Mouse (Mus musculus) fibroblast of lung, adult 2 months (primary cell): ENCODE results near the gene Srgap3.
A peak's percentile ranks its signal among the peaks of the same experiment; 100 is the strongest.
"Not testable (repeated sequence)": the region's sequence is repeated elsewhere in the genome, so short reads cannot be mapped to it uniquely, and the experiment has no call there.

Experiments used
- DNase-seq: peaks from one replicate; pipeline ENCODE4 v3.0.0-alpha.2; 2011; ENCODE audit warnings: low read depth

The Srgap3 gene

DNA sequence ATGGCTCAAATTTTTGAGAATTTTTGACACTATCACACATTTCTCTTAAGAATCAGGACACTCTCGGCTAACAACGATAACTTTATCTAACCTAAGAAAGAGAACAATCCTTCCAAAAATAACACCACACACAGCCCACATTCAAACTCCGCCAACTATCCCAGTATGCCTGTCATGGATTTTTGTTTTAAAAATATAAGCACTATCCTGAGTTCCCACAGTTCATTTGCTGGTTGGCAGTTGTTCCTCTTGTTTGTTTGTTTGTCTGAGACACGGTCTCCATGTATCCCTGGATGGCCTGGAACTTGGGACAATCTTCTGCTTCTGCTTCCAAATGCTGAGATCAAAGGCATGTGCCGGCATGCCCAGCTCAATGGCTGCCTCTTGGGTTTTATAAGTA is 205.3 kb downstream of the Srgap3 start:
- DNase-seq, result no peak

DNA sequence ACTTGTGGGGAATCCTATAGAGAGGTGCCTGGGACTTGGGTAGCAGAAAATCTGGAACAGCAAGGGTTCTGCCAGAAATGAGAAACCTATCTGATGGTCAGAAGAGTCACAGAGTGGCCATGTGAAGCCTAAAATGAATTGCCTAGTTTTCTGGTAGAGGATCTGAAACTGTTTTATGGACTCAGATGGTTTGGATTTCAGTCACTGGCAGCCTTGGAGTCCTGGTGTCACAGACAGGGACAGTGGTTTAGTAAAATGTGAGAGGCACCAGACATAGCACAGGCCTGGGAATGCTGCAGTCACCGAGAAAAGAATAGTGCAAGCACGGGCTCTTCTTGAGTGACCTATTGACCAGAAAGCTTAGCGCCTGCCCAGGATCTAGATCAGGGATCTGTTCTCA is 207.4 kb downstream of the Srgap3 start:
- no peak for DNase-seq

DNA sequence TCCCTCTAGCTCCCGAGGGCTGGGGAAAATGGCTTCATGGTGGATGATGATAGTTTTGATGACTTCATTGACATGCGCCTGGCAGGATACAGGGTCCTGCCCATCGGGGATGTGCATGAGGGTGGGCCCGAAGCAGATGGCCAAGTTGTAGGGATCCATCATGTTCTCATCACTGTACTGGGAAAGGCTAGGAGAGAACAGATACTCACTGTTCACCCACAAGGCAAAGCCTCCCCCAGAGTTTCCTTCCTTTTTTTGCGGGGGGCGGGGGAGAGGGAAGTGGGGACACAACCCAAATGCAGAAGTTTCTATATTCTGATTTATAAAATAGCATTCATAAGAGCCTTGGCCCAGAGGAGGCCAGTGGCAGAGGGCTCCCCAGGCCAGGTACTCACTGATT is 208.1 kb downstream of the Srgap3 start:
- DNase-seq, result no peak

DNA sequence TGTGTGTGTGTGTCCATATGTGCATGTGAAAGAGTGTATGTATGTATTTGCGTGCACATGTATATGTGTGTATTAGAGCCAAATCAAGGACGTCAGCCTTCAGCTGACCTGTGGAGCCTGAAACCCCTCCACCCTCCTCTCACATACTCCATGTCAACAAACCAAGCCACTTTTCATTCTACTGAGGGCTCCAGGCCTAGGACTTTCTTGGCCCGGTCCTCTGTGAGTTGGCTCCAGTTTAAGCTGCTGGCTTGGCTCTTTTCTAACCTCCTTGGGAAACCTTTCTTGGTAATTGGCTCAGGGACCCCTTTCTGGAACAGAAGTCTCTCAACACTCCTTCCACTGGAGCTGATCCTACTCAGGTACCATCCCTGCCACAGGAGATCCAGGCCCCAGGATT is 210.6 kb downstream of the Srgap3 start:
- no peak for DNase-seq

DNA sequence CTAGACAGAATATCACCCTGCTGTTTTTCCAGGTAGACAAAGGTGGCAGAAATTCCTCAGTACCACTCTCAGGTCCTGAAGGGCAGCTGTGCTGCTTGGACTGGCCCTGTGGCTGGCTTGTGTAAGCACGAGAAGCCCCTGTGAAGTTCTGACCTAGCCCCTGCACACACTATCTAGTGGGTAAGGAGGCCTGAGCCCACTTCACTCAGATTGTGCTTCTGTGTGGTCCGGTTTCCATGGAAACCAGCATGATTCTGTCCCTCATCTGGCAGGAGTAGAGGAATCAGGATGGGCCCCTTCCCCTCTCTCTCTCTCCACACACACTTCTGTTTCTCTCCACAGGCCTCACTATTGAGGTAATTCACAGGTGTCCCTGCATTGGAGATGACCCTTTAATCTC is 212.0 kb downstream of the Srgap3 start:
- DNase-seq, result no peak

DNA sequence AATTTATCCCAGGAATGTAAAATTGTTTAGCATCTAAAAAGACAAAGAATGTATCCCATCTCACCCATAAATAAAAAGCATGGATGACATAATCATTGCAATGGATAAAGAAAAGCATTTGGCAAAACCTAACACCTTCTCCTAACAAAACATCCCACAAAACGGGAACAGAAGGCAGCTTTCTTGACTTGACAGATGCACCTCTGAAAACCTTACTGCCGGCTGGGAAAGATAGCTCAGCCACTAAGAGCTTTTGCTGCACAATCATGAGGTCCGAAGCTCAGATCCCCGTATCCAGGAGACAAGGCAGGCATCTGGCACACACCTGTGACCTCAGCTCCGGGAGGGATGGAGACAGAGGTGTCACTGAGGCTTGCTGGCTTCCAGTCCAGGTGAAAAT is 213.1 kb downstream of the Srgap3 start:
- DNase-seq, result no peak

DNA sequence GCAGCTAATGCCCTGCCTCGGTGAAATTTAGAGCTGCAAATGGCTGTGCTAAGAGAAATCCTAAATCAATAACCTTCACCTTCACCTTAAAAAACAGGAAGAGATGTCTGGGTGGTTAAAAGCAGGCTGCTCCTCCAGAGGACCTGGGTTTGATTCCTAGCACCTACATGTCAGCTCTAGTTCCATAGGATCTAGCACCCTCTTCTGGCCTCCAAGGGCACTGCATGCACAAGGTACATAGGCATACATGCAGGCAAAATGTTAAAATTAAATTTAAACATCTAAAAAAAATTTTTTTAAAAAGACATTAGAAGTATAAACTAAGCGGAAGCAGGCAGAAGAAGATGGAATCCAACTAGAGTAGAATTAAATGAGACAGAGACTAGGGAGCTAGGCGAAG is 214.6 kb downstream of the Srgap3 start:
- DNase-seq, result no peak

DNA sequence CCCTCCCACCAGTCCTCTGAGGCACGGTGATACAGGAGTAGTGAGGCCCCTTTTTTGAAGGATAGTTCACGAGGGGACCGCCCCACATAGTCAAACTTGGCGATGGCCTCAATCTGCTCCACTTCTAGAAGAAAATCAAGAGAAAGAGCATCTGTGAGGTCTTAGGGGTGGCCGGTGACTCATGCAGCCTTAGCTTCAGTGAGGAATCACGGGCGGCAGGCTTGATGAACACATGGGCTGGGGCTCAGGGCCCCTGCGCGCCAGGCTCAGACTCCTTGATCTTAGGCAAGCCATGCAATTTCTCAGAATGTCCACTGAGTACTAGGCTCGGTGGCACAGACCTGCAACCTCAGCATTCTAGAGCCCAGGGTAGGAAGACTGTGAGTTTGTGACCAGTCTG is 215.7 kb downstream of the Srgap3 start:
- DNase-seq, result no peak

DNA sequence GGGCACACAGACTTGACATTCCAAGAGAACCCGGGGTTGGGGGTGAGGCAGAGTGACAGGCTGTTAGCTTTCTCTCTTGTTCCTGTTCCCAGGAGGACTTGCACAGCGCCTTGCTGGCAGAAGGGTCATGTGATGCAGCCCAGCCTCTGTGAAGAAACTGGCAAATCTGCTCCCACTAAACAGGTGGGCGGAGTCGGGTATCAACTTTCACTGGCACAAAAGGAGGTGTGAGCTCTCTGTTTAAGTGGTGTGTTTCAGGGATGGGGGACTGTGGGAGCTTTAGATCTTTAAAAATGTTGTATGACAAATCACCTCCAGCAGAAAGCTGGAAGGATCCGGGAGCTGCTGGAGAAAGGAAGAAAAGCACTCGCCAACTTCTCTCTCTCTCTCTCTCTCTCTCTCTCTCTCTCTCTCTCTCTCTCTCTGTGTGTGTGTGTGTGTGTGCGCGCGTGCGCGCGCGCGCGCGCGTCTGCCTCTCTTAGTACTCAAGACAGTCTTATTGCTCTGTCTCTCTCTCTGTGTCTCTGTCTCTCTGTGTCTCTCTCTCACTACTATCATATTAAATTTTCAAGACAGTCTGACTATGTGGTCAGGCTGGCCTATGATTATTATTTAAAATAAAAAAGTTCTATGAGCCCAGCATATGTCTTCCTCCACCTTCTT is 218.2 kb downstream of the Srgap3 start:
- DNase-seq, result peak; percentile 72

DNA sequence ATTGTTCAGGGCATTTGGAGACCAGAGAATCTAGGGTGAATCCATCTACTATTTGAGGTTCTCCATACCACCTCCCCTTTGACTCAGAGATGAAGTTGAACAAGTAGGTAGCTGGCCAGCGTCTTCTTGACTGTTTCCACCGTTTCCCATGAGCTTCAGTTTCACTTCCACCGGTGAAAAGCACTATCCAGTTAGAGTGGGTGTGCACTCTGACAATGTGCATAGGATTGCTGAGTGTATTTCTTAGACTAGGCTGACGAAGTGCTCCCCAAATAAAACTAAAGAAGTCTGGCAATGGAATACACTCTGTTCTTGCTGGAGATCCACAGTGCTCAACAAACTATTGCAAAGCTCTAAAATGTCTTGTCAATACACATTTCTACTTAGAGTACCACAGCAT is 221.6 kb downstream of the Srgap3 start:
- DNase-seq, result no peak

DNA sequence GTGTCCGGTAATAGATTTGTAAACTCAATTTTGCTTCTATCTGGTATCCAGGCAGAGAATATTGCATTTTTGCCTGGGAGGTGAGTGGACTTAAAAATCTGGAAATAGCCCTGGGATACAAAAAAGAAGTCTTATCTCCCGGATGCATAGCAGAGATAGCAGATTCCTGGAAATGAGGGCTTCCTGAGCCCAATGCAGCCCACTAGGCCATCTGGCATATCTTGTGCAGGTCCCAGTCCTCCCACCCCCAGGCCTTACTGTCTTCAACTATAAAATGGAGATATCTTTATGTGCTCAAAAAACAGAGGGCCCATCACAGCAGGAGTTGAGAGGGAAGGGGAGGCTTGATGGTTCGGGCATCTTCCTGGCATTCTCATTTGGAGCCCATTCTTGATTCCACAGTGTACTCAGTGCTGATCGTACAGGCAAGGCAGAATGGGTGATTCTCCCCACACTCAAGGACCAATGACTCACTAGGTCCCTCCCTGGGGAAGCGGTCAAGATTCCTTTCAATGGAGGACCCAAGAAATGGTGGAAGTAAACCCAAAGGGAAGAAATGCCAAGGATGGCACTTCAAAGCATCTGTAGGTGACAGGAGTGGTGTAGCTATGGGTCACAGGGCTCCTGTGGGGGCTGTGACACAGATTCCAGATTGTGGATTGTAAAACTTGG is 226.5 kb downstream of the Srgap3 start:
- DNase-seq, result no peak

DNA sequence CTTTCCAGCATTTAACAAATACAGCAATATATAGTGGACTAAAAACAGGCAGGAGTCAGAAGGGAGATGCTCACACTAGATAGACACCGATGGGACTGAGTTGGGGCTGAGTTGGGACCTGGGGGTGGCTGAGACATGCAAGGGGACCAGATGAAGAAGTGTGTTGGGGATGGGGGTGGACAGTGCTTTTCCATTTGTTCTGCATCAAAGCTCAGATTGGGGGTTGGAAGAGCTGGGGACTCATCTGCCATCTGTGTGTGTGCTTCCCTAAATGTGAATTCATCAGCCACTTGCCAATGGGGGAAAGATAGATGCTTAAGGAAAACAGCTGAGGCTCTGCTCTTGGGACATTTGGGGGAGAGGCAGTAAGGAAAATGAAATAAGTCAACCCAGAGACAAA is 227.1 kb downstream of the Srgap3 start:
- DNase-seq, result no peak

DNA sequence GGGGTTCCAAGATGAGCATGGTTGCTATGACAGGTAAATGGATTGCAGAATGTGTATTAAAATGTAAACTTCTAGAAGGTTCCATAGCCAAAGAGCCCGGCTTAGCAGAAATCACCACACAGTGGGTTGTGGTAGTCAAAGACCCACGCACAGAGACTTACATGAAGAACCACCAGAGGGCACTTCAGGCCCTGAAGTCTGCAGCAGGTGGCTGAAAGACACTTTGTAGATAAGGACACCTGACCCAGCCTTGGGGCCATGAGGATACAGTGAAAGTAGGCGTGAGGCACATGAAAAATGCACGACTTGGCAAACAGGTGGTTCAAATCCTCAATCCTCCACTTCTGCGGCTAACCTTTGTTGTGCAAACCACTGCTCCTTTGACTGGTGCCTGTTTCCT is 229.9 kb downstream of the Srgap3 start:
- DNase-seq, result no peak

DNA sequence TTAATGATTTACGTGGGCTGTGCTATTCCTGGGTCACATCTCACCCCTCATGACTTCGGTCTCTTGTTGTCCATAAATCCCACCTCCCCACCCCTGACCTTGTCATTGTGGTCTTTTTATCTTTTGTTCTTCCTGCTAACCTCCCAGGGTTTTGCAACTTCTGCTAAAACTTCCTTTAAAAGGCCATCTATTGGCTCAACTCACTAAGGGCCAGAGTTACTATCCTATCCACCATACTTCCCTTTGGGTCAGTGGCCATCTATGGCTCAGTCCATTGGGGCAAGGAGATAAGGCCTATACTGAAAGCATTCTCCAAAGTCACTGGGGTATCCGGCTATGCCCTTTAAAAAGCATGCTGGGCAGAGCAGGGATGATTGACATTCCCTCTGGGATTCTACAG is 233.1 kb downstream of the Srgap3 start:
- DNase-seq, result no peak

DNA sequence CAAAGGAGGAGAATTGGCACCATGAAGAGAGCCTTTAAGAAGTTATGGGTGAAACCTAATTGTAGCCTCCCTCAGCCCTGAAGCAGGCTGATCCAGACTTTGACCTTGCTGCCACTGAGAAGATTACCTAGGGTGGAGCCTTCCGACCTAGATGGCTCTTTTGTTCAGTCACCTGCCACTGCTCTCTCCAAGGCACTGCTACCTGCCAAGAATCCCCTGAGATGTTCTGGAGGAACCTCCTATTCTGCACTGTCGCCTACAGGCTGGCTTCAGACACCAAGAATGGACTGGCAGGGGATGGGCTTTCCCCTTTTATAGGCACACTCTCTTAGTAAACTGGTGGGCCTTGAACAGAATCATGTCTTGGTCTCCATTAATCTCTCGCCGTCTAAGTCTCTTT is 244.8 kb downstream of the Srgap3 start:
- not testable (repeated sequence) for DNase-seq

DNA sequence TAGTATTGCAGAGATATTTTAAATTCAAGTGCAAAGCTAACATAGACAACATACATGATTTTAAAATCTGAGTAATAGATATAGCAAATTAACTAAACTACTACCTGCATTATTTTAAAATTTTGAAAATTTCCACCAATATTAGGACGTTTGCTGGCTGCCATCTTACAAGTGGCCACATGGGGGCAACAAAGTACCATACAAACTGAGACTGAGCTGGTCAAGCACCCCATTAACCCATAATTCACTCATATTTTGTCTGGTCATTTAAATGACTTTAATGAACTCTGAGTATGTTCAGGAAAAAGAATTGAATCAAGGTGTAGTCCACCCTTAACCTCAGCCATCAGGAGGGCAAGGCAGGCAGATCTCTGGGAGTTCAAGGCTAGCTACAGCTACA is 246.7 kb downstream of the Srgap3 start:
- DNase-seq, result no peak

DNA sequence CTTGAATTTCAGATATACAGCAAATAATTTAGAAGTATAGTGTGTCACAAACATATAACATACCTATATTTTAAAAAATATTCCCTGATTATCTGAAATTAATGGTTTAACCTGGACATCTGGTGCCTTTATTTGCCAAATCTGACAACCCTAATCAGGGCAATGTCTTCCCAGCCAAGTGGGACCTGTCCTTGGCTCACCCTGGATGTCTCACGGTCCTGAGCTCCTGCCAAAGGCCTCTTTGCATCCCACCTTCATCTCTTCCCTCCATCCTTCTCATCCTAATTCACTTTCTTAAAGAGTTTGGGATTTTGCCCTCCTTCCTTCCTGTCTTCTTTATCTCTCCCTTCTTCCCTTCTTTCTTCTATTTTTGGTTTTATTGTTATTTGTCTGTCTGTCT is 248.0 kb downstream of the Srgap3 start:
- no peak for DNase-seq

DNA sequence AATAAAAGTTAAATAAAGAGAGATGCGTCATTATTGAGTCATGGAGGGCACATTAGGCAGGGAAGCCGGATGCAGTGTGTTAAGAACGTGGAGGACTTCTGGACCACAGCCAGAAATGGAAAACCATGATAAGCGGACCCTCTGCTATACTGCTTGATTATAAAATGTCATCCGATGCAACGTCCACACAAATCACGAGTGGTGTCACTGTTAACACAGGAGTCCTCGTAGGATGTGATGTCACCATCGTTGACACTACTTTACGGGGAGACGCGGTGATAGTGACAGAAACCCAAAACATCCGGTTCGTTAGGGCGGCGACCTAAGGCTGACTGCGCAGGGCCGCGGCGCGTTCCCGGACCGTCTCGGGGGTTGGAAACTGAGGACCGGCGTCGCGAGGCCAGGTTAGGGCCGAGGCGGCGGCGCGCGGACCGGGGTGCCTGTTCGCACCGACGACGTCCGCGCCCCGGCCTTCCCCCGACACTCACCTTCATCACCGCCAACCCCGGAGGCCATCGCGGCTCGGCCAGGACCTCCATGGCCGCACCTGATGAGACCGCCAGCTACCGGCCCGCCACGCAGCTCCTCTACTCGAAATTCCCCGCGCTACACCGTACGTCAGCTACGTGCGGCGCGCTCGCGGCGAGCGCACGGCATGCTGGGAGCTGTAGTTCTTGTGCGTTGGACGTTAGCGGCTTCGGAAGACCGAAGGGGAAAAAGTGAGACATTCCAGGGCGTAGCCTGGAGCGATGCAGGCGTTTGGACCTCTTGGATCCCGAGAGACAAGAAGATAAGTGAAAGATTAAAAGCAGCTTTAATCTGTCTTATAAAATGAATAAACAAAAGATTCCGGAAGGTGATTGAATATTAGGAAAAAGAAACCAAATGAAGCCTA is 250.8 kb downstream of the Srgap3 start, which contains the start of gene Rad18:
Gene Rad18, minus strand, starts transcription at position 631 of the 895 bp plus-strand sequence.
- DNase-seq, result peak; percentile 77

DNA sequence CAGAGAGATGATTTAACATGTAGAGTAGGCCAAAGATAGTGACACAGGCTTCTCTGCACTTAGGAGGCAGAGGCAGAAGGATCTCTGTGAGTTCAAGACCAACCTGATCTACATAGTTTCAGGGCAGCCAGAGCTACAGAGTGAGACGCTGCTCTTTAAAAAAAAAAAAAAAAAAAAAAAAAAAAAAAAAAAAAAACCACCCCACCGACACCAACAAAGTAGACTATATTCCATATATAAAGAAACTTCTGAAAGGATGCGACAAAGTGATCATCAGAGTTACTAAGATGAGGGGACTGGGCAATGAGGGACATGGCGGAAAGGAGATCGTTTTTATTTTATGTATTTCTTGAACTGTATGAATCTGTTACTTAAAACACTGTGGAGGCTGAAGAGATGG is 252.6 kb downstream of the Srgap3 start:
- DNase-seq, result no peak

DNA sequence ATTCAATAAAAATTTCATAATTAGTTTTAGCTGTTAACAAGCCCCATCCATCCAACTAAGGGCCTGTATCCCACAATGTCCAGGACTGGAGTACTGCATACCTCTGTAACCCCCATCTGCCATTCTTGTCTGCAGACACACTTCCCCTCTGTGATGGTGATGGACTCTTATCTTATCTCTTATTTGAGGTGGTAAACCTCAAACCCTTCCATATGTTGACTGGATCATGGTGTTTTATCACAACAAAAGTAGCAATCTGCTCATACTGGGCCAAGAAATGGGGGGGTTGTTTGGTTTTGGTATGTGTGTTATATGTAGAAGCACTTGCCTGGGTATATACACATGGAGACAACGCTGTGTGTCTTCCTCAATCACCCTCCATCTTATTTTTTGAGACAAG is 255.5 kb downstream of the Srgap3 start:
- no peak for DNase-seq

DNA sequence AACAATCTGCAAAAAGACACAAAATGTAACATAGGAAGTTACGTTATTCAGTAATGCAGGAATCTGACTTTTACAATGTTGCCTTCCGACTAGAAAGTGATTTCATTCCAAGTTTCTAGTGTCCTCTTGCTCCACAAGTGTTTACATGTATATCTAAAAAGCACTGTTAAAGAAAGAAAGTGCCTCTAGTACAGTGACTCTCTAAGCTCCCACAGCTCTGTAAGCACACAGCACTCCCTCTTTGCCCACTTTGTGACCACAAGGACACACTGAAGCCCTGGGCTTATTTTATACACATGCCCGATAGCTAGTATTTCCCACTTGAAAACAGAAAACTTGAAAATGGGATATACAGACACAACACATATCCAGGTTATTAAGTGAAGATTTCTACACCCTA is 259.0 kb downstream of the Srgap3 start:
- DNase-seq, result no peak

DNA sequence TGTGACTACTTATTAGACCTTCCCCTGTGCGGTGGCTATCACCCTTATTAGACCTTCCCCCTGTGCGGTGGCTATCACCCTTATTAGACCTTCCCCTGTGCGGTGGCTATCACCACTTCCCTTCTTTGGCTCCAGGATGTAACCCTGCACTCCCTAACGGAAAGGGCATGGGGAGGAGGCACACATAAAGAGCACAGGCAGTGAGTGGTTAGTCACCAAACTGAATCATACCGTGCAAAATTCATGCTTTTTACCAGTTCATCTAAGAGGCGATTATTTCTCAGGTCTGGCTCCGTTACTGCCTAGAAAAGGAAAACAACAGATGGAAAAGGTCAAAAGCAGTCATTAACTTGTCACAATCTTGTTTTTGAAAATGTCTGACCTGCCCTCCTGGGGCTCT is 260.6 kb downstream of the Srgap3 start:
- peak; percentile 85 for DNase-seq

DNA sequence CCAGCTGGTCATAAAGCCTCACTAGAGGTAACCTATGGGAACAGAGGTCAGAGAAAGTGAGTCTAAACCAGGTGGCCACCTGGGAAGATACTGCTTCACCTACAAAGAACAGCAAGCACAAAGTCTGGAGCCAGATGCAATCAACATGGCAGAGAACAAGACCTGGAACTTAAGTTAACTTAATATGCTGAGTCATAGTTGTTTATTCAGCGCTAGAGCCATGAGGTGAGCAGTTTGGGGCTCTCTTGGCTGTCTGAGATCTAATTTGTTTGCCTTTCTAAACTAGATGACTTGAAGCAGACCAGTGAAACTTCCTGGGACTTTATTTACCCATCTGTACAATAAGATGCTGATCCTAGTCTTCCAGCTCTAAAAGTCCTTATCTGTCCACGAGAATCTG is 263.0 kb downstream of the Srgap3 start:
- DNase-seq, result no peak
